Mouse (Mus musculus) adrenal gland, adult 18-20 months (tissue): ENCODE measurements around the gene Fbxo7. TPM values are rescaled to one million over a fixed set of nuclear protein-coding genes. Genes with fewer than 3 reads are reported as not detected.

Experiments used
- DNase-seq, 2 experiments: peaks; one replicate each; pipeline ENCODE4 v3.0.0; 2021 to 2022; ENCODE audit warnings: low spot score in 2 of 2
- total RNA-seq, 2 experiments: library from RNA; stranded (reverse); gene quantifications; 1 replicate in 1 of 2; 2 replicates in 1 of 2; pipeline ENCODE4 v1.2.3; 2021

The Fbxo7 gene
- total RNA-seq, 2 experiments from 2014 or later, result 18.9 to 26.5 TPM

GRCm38 (mm10) chr10:86077272-86077671 is 55.5 kb downstream of the Fbxo7 start:
- DNase-seq, result no peak

DNA sequence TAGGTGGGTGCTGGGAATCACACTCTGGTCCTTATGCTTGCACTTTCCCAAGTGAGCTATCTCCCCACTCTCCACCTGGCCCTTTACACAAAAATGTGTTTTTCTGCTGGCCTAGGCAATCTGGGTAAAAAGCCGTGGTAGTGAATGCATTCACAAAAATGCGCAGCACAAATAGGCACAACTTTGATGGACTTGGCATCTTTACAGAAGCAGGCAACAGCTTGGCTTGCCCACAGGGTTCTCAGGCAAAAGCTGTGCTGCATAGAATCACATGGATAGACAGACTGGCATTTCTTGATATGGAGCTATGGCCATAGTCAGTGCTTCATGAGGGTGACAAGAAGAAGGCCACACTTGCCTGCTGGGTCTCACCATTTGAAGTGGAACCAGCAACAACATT is 57.0 kb downstream of the Fbxo7 start:
- no peak for DNase-seq

DNA sequence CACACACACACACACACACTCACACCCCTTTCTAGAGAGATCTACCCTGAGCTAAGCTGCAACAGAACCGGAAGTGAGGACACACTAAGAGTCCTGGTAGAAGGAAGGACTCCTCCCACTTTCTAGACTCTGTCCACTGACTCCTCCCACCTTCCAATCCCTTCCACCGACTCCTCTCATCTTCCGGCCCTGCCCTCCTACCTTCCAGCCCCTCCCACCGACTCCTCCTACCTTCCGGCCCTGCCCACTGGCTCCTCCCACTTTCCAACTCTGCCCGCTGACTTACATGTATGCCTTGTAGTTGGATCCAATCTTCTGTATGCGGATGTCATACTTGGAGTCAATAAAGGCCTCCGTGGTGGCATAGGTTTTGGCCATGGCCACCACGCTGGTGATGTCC is 58.1 kb downstream of the Fbxo7 start:
- no peak for DNase-seq

GRCm38 (mm10) chr10:86091919-86092318 is 70.1 kb downstream of the Fbxo7 start:
- DNase-seq, result peak in 1 of 2 experiments; percentile 43

DNA sequence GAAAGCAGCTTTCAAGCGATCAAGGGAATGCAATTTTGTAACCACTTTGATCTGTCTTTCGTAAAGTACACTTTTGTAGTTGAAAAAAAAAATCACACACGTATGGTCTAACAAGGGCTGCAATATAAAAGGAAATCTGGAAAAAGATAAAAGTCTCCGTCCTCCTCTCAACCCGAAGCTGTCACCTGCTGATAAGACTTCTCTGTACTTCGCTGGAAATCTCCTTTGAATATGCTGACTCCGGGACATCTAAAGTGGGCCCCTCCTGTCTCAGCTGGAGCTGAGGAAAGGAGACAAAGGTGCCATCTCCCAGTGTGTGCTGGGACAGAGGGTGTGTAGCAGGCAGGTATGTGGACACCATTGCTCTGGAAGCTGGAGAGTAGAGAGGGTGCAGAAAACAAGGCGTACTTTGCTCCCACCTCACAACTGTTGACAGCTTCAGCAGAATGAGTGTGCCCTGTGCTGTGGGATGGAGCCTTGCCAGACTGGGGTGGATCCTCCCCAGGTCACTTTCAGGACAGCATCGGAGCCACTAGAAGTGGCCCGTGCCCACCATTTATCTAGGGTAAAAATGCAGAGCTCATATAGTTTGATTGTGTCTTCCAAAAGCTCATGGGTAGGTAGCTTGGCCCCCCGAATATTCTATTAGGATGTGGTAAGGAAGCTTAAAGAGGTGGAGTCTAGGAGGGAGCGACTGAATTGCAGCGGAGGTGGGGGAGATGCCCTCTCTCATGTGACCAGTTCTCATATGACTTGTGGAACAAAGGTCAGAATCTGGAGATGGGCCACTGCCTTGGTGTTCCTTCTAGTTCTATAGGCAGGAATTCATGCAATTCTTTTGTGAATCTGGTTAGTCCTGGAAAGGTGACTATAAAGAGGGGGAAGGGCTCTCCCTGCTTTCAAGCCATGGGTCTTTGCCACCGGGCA is 71.6 kb downstream of the Fbxo7 start:
- no peak for DNase-seq

DNA sequence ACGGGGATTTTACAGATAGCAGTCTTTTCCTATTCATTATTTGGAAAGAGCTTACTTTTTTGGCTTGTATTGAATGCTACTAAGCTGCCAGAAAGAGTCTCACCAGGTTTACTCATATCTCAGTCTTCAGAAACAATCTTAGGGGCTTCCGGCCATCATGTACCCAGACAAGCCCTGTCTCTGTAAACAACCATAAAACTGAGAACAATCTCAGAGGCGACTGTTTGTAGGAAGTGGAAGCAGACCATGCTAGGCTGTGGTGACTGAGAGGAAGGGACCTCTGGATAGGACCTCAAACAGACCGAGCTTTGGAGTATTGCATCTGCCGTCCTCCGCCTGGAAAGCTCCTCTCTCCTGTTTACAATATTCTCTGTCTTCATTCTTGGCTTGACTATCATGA is 76.6 kb downstream of the Fbxo7 start:
- no peak for DNase-seq

- DNase-seq, result no peak
These were observed 78.6 kb downstream of the Fbxo7 start for GRCm38 (mm10) chr10:86100281-86100851.

Other genes starting within 250 kb of the Fbxo7 start
- 10 to 100 TPM; 19.3 to 20.1 TPM for gene Pwp1, start 192.5 kb upstream of the Fbxo7 start, total RNA-seq
- 10 to 100 TPM; 13.4 to 14.5 TPM for gene Prdm4, start 104.8 kb upstream of the Fbxo7 start, total RNA-seq
- gene Ascl4, start 94.3 kb upstream of the Fbxo7 start, total RNA-seq, result not detected
- gene Rtcb, start 64.1 kb upstream of the Fbxo7 start, total RNA-seq, result 100 to 1,000 TPM; 114 to 123 TPM
- 1 to 10 TPM in 1 of 2 experiments, not detected in 1; 1.1 TPM for gene Bpifc, start 10.1 kb upstream of the Fbxo7 start, total RNA-seq